Mouse (Mus musculus) cerebellum, postnatal 36 days (tissue): ENCODE results near the gene Elmsan1.
A peak's percentile ranks its signal among the peaks of the same experiment; 100 is the strongest.
"Not testable (repeated sequence)": the region's sequence is repeated elsewhere in the genome, so short reads cannot be mapped to it uniquely, and the experiment has no call there.

Source experiments
- DNase-seq, 2 experiments: peaks; one replicate each; pipeline ENCODE4 v3.0.0; 2021 to 2022; ENCODE audit warnings: mixed read lengths in 2 of 2

Gene Elmsan1

GRCm38 (mm10) chr12:84218289-84219120 is at the start of gene Elmsan1:
Gene Elmsan1 (minus strand): TSS chr12:84218881.
- peak; percentile 52 to 61 for DNase-seq

DNA sequence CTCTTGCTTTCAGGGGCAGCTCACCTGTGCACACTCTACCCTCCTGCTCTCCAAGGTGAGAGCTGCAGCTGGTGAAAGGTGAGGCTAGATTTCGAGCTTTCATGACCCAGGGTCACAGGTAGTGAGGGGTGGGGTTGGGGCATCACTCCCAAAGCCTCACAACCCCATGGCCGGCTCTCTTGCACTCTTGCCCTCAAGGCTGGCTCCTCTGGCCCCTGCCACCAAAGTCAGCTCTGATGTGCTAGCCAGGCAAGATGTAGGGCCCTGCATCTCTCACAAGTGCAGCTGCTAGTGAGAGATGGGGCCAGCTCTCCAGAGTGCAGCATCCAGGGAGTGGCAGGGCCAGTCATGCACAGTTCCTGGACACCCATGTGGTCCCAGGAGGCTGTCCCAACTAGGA is 48.6 kb upstream of the Elmsan1 start:
- DNase-seq: no peak

DNA sequence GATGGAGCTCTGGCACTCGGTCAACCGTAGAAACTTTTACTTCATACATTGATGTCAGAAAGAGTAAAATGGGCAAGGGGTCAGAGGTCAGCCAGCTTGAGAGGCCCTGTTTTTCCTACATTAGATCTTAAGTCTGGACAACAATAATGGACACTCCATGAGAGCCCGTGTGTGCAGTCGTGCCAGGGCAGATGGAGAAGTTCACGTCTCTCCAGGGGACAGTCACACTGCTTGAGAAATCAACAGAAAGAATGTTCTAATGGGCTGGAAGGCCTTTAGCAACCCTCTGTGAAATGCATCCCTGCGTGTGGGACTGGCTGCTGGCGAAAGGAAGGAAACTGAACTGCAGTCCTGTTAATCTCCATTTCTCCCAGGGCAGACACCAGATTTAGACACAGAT is 41.7 kb upstream of the Elmsan1 start:
- no peak for DNase-seq

DNA sequence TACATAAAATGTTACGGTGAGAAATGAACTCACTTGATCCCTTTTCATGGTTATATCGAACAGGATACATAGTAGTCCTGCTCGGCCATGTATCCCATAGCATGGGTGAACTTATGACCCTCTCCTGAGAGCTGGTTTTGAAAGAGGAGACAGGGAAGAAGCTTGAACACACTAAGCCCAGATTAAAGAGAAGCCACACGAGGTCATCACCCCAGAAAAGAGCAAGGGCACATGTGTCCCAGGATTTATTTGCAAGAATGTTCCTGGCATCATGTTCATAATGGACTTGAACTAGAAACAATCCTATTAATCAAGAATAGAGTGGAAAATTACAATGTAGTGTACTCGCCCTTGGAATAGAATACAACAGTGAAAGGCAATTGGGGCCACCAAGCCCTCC is 36.2 kb upstream of the Elmsan1 start:
- DNase-seq: no peak

- DNase-seq: no peak
Measured at GRCm38 (mm10) chr12:84252811-84253210, 34.1 kb upstream of the Elmsan1 start.

DNA sequence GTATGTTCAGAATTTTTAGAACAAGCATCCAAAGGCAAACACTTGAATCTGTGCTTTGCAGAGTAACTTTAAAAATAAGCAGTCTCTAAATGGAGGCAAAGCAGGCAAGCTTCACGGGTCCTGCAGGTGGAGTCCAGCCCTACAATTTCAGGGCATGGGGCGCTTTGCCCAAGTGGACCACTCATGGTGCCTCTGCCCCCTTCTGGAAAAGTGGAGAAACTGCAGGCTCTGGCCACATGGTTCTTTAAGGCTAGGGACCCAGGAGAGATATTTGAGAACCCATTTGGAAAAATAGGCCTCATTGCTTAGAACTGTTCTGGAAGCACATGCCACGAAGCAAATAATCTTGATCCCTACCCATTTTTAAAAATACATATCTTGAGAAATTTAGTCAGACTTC is 30.5 kb upstream of the Elmsan1 start:
- peak; percentile 60 to 63 for DNase-seq

- DNase-seq: no peak
Measured at GRCm38 (mm10) chr12:84245683-84246082, 27.0 kb upstream of the Elmsan1 start.

DNA sequence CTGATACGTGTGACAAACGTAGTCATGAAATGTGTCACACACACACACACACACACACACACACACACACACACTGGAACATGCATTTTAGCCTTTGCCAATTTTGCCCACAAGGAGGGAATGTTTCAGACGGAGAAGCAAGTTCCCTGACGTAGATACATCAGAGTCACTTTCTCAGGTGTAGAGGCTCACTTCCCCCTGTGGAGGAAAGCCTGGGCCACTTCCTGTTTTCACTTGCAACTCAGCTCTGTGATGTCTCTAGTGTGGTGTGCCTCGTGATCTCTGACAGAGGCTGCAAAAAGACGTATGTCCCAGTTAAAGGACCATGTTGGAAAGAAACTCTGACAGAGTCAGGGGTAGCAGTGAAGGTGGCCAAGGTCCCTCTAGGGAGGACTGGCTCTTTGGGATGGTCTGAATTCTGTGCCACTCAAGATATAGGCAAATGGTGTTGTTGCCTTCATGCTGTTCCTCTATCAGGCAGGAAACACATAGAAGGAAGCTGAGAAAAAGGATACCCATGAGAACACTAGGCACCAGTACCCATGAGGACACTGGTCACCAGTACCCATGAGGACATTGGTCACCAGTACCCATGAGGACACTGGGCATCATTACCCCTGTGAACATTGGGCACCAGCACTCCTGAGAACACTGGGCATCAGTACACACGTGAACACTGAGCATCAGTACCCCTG is 24.5 kb upstream of the Elmsan1 start:
- DNase-seq: no peak

- DNase-seq: not testable (repeated sequence)
Measured at GRCm38 (mm10) chr12:84237036-84237435, 18.4 kb upstream of the Elmsan1 start.

GRCm38 (mm10) chr12:84235981-84236752 is 17.5 kb upstream of the Elmsan1 start:
- no peak for DNase-seq

DNA sequence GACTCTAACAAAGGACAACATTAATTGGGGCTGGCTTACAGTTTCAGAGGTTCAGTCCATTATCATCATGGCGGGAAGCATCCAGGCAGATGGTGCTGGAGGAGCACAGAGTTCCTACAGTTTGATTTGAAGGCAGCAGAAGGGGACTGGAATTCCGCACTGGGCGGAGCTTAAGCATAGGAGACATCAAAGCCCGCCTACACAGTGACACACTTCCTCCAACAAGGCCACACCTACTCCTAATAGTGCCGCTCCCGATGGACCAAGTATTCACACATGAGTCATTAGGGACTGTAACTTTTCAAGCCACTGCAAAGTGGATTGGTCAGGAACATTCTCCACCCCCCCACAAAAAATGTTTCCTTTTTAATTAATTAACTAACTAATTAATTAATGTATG is 16.9 kb upstream of the Elmsan1 start:
- no peak for DNase-seq

- no peak for DNase-seq
Measured at GRCm38 (mm10) chr12:84233488-84234100, 14.9 kb upstream of the Elmsan1 start.

- no peak for DNase-seq
Measured at GRCm38 (mm10) chr12:84226117-84226840, 7.6 kb upstream of the Elmsan1 start.

DNA sequence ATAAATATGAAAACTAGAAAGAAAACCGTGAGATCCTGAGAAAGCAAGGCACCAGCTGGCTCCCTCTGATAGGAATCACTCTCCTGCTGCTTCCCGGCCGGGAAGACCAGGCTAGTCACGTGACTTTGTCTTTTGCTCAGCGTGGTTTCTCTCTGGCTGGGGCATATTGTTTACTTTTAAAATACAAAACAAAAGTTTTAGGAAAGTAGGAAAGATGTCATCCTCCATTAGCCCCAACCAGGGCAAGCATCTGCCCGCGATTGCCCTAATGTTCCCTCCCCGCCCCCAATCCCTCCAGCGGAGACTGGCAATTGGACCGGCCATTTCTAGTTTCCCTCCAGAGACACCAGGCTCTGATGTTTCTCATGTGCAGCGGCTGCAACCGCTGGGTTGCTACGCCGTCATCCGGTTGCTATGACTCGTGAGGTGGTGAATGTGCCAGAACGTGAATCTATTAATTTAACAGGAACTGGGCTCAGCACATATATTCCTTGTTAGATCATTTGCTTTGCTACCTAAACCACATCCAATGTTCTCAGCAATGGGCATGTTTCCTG is 3.8 kb upstream of the Elmsan1 start:
- DNase-seq: no peak

DNA sequence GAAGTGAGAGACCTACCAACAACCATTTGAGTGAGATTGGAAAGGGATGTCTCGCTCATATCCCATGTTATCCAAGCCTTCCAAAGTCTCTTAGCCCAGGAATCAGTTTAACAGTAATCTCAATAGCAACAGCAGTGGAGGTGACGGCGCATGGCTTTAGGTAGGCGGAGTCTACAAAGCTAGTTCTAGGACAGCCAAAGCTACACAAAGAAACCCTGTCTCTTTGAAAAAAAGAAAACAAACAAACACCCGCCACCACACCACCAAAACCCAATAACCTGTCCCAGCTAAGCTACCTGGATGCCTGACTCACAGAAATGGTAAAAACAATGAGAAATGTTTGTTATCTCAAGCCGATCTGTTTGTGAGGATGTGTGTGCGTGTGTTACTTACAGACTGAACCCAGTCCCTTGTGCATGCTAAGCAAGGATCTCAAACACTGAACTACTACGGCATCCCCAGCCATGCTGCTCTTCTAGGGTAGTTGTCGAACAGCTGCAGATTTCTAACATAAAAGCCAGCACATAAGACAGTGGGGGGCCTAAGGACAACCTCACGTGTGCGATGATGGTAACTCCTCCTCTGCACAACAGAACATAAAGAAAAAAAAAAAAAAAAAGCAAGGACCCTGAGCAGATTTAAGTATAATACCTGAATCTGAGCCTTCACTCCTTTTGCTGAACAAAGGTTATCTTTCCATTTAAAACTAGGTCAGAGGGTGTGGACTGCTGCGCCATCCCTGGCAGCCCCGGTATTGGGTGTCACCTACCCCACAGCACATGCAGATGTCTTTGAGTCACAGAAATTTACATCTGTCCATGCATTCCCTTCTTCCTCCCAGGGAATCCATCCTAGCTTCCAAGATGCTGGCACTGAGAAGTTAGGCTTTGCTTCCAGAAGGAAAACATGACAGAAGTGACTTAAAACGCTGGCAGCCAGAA is 2.5 kb upstream of the Elmsan1 start:
- no peak for DNase-seq

GRCm38 (mm10) chr12:84220515-84220914 is 1.8 kb upstream of the Elmsan1 start:
- DNase-seq: no peak

- DNase-seq: no peak
Measured at GRCm38 (mm10) chr12:84219121-84219561, 460 bp upstream of the Elmsan1 start.

- no peak for DNase-seq
Measured at GRCm38 (mm10) chr12:84217508-84218131, 1.1 kb downstream of the Elmsan1 start.

DNA sequence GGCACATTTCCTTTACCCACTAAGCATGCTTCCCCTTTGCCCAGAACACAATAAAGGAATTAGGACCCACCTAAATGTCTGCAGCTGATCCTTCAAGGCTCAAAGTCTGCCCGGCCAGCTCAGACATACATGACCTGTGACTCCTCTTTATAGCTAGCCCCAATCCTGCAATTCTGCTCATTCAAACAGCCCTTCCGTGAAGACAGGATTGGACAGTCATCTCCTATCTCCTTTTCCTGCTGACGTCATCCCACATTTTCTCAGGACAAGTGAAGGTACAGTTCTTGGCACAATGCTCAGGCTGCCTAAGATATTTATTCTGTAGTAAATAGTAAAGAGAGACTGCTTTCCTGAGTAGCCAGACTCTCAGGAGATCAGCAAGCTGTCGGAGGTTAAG is 1.6 kb downstream of the Elmsan1 start:
- no peak for DNase-seq

DNA sequence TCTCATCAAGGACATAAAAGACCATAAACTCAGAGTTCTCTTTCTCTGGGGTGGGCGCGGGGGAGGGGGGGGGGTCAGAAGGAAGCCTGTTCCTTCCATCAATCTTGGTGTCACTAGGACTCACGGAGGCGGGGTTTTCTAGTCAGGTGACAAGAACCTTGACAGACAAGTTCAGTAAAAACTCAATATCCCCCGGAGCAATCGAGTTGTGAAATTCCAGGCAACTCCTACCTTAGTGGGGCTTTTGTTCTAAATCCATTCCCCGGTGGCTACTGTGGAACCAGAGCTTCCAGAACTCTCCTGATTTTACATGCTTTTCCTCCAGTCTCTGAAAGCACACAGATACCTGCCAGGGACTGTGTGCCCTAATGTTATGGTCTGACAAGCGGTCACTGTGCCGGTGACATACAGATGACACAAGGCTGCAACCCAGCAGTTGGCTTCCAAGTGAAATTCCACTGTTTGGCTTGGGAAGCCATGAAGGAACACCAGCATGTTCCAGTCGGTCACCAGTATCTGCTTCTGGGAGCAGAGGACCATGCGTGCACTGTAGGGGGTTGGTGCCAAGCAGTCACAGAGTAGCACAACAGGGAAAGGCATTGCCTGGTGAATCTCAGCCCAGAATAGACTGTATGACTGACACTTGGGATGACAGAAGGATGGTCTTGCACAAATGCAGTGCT is 2.8 kb downstream of the Elmsan1 start:
- no peak for DNase-seq
